Mouse (Mus musculus) gonadal fat pad, adult 2 months (tissue): ENCODE measurements around the gene Phlda3. TPM values are rescaled to one million over a fixed set of nuclear protein-coding genes. Genes with fewer than 3 reads are reported as not detected.

Experiments used
- DNase-seq: peaks from one replicate; pipeline ENCODE4 v3.0.0-alpha.2; 2012; ENCODE audit warnings: low read depth
- polyA plus RNA-seq: library from polyadenylated mRNA; depleted of rRNA; stranded (reverse); fragments of >200 nt; gene quantifications from 2 replicates; pipeline ENCODE4 v1.2.3, GENCODE M21; 2012; rRNA removed

Phlda3 gene
- polyA plus RNA-seq, 1 experiment = 254 TPM

GRCm38 (mm10) chr1:135793370-135794215, 27.7 kb downstream of the Phlda3 start:
- DNase-seq = peak; percentile 41

GRCm38 (mm10) chr1:135794216-135795134, 28.6 kb downstream of the Phlda3 start:
- DNase-seq = no peak

GRCm38 (mm10) chr1:135798492-135798891, 32.6 kb downstream of the Phlda3 start:
- DNase-seq = no peak

GRCm38 (mm10) chr1:135799109-135799627, 33.2 kb downstream of the Phlda3 start:
- DNase-seq = no peak

GRCm38 (mm10) chr1:135800192-135800950, 34.5 kb downstream of the Phlda3 start:
- DNase-seq = no peak

GRCm38 (mm10) chr1:135807546-135807945, 41.6 kb downstream of the Phlda3 start:
- no peak for DNase-seq

GRCm38 (mm10) chr1:135810180-135810579, 44.3 kb downstream of the Phlda3 start:
- no peak for DNase-seq

GRCm38 (mm10) chr1:135811016-135811646, 45.2 kb downstream of the Phlda3 start:
- DNase-seq = no peak

GRCm38 (mm10) chr1:135812205-135812604, 46.3 kb downstream of the Phlda3 start:
- no peak for DNase-seq

- DNase-seq = no peak
Observed at GRCm38 (mm10) chr1:135812618-135813017, 46.7 kb downstream of the Phlda3 start.

- DNase-seq = no peak
Observed at GRCm38 (mm10) chr1:135813071-135813470, 47.2 kb downstream of the Phlda3 start.

- DNase-seq = no peak
Observed at GRCm38 (mm10) chr1:135813687-135814395, 47.9 kb downstream of the Phlda3 start.

- DNase-seq = no peak
Observed at GRCm38 (mm10) chr1:135814531-135814930, 48.6 kb downstream of the Phlda3 start.

- no peak for DNase-seq
Observed at GRCm38 (mm10) chr1:135817595-135817994, 51.7 kb downstream of the Phlda3 start.

- DNase-seq = no peak
Observed at GRCm38 (mm10) chr1:135818481-135819086, 52.7 kb downstream of the Phlda3 start, which contains the start of gene Lad1. Gene Lad1, plus strand, starts transcription at chr1:135818598.

Other genes with a start within 250 kb of the Phlda3 start
- 18.0 and 27.4 TPM in 2 replicates for gene Nav1, start 158.8 kb upstream of the Phlda3 start, polyA plus RNA-seq
- gene Csrp1, start 46.1 kb upstream of the Phlda3 start, polyA plus RNA-seq = 342 and 472 TPM in 2 replicates
- gene Tnni1, start 13.3 kb downstream of the Phlda3 start, polyA plus RNA-seq = 0.32 and 1.8 TPM in 2 replicates
- gene Lad1, start 52.5 kb downstream of the Phlda3 start, polyA plus RNA-seq = 41.3 and 42.6 TPM in 2 replicates
- 6.8 and 11.6 TPM in 2 replicates for gene Tnnt2, start 70.2 kb downstream of the Phlda3 start, polyA plus RNA-seq
- 2.5 and 3.8 TPM in 2 replicates for gene Pkp1, start 153.1 kb downstream of the Phlda3 start, polyA plus RNA-seq
- 0.47 and 0.61 TPM in 2 replicates for gene Igfn1, start 240.2 kb downstream of the Phlda3 start, polyA plus RNA-seq
- gene Tmem9, start 242.0 kb downstream of the Phlda3 start, polyA plus RNA-seq = 89.9 and 107 TPM in 2 replicates